Mouse (Mus musculus): ENCODE measurements around the gene Atp1a1.

GRCm38 (mm10) chr3:101596686-101597085 lies 7.8 kb downstream of the Atp1a1 start:
- TF ChIP-seq CTCF (IDR thresholded peaks at IDR 0.05; ENCODE audit: low read depth) (no peak), EP300 (IDR thresholded peaks at IDR 0.05; ENCODE audit: low read depth) (no peak)

Measured in liver, embryonic 14.5 days (tissue).